Mouse (Mus musculus) kidney, adult 9 months (tissue): ENCODE measurements around the gene Pold4.
A peak's percentile ranks its signal among the peaks of the same experiment; 100 is the strongest.

ENCODE experiments used
- DNase-seq: peaks from one replicate; pipeline ENCODE4 v3.0.0; 2022

Gene Pold4

GRCm38 (mm10) chr19:4229451-4230076 is 2.1 kb upstream of the Pold4 start:
- DNase-seq = no peak

GRCm38 (mm10) chr19:4230415-4230814 is 1.3 kb upstream of the Pold4 start:
- DNase-seq = no peak

- DNase-seq = no peak
Measured at GRCm38 (mm10) chr19:4232186-4232572, 480 bp downstream of the Pold4 start.

GRCm38 (mm10) chr19:4232651-4233050 is 952 bp downstream of the Pold4 start:
- no peak for DNase-seq

- DNase-seq = no peak
Measured at GRCm38 (mm10) chr19:4234548-4234947, 2.8 kb downstream of the Pold4 start.

GRCm38 (mm10) chr19:4240247-4240668 is 8.6 kb downstream of the Pold4 start:
- no peak for DNase-seq

- no peak for DNase-seq
Measured at GRCm38 (mm10) chr19:4242416-4242815, 10.7 kb downstream of the Pold4 start.

- DNase-seq = no peak
Measured at GRCm38 (mm10) chr19:4244775-4245174, 13.1 kb downstream of the Pold4 start.

GRCm38 (mm10) chr19:4247010-4247409 is 15.3 kb downstream of the Pold4 start:
- no peak for DNase-seq

- DNase-seq = peak; percentile 49
Measured at GRCm38 (mm10) chr19:4248683-4249082, 17.0 kb downstream of the Pold4 start.

GRCm38 (mm10) chr19:4254230-4254629 is 22.5 kb downstream of the Pold4 start:
- no peak for DNase-seq

- DNase-seq = no peak
Measured at GRCm38 (mm10) chr19:4255583-4256162, 24.0 kb downstream of the Pold4 start.

GRCm38 (mm10) chr19:4257216-4257896 is 25.7 kb downstream of the Pold4 start:
- peak; percentile 98 for DNase-seq

GRCm38 (mm10) chr19:4257897-4258252 is 26.2 kb downstream of the Pold4 start:
- DNase-seq = no peak

- no peak for DNase-seq
Measured at GRCm38 (mm10) chr19:4261038-4261698, 29.5 kb downstream of the Pold4 start.

- no peak for DNase-seq
Measured at GRCm38 (mm10) chr19:4262756-4263155, 31.1 kb downstream of the Pold4 start.

GRCm38 (mm10) chr19:4263702-4264101 is 32.0 kb downstream of the Pold4 start:
- no peak for DNase-seq

- no peak for DNase-seq
Measured at GRCm38 (mm10) chr19:4264171-4264780, 32.6 kb downstream of the Pold4 start.

- no peak for DNase-seq
Measured at GRCm38 (mm10) chr19:4265956-4266355, 34.3 kb downstream of the Pold4 start.

- DNase-seq = peak; percentile 93
Measured at GRCm38 (mm10) chr19:4268566-4269361, 37.1 kb downstream of the Pold4 start, which contains the start of gene Ssh3. TSS of gene Ssh3 (minus strand) at chr19:4269180.

- no peak for DNase-seq
Measured at GRCm38 (mm10) chr19:4270187-4270586, 38.5 kb downstream of the Pold4 start.

GRCm38 (mm10) chr19:4270972-4271371 is 39.3 kb downstream of the Pold4 start:
- DNase-seq = no peak
